Mouse (Mus musculus): ENCODE results near the gene Zbtb20.

DNA sequence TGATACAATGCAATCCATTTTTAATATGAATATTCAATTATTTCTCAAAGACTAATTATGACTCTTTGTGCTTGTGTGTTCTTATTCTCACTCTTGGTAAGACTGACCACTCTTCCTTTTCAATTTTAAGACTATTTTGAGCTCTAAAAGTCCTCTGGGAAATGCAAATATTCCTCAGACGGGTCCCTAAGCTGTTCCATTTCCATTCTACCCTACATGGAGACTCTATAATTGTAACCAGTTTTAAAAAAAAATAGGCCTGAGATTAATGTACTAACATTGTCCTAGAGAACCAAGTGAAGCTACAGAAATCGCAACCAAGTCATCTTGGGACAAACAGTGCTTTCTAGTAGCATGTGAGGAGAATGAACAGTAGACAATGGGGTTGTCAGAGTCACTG is 777.6 kb downstream of the Zbtb20 start:
- TF ChIP-seq CTCF (IDR thresholded peaks at IDR 0.05; ENCODE audit: low read depth, low read length) (no peak), POLR2A (IDR thresholded peaks at IDR 0.05; ENCODE audit: borderline replicate concordance, low read depth, low read length) (no peak)

All from bone marrow macrophage, adult 2 months (primary cell).